Mouse (Mus musculus) heart, embryonic 15.5 days (tissue): ENCODE results near the gene Itih4. TPM values are rescaled to one million over a fixed set of nuclear protein-coding genes. Genes with fewer than 3 reads are reported as not detected.

Experiments
- ATAC-seq: fragments of 200-750 bp; cut with Nextera tagmentation; replicated peaks from 2 replicates; pipeline ENCODE4 v1.8.0; 2017; ENCODE audit warnings: low read depth, moderate TSS enrichment; ENCODE audit not compliant: insufficient number of reproducible peaks, insufficient read depth, low FRiP score
- H3K27ac ChIP-seq: fragments of 300-500 bp; sonication (generic); 2 replicates; pipeline ENCODE4 v1.5.1; 2015; ENCODE audit warnings: mild to moderate bottlenecking, inconsistent platforms
- H3K27me3 ChIP-seq: fragments of 300-500 bp; sonication (generic); 2 replicates; pipeline ENCODE4 v1.6.1; 2015; ENCODE audit warnings: inconsistent platforms
- H3K36me3 ChIP-seq: fragments of 300-500 bp; sonication (generic); 2 replicates; pipeline ENCODE4 v1.6.1; 2015; ENCODE audit warnings: mild to moderate bottlenecking, inconsistent platforms
- H3K4me1 ChIP-seq: fragments of 300-500 bp; sonication (generic); replicated peaks from 2 replicates; pipeline ENCODE4 v1.6.1; 2015; ENCODE audit warnings: inconsistent platforms
- H3K4me2 ChIP-seq: fragments of 300-500 bp; sonication (generic); 2 replicates; pipeline ENCODE4 v1.6.1; 2015; ENCODE audit warnings: inconsistent platforms, mild to moderate bottlenecking, moderate library complexity
- H3K4me3 ChIP-seq: fragments of 300-500 bp; sonication (generic); 2 replicates; pipeline ENCODE4 v1.5.1; 2015; ENCODE audit warnings: mild to moderate bottlenecking, inconsistent platforms
- H3K9ac ChIP-seq: fragments of 300-500 bp; sonication (generic); 2 replicates; pipeline ENCODE4 v1.6.1; 2015; ENCODE audit warnings: mild to moderate bottlenecking, inconsistent platforms
- H3K9me3 ChIP-seq: fragments of 300-500 bp; sonication (generic); replicated peaks from 2 replicates; pipeline ENCODE4 v1.6.1; 2016; ENCODE audit warnings: inconsistent platforms
- WGBS: fragments of 180-500 bp; shearing (Covaris S2); methylation state at CpG from one replicate; pipeline ENCODE4 v1.1.7; 2015; ENCODE audit warnings: mixed read lengths; 5-methylcytosine and 5-hydroxymethylcytosine counted together
- polyA plus RNA-seq: library from polyadenylated mRNA; unstranded; fragments of >200 nt; fragmentation: Nextera tagmentation; extraction: Ambion mirVana; gene quantifications from 2 replicates; pipeline ENCODE4 v1.2.1, GENCODE M21; 2015

The Itih4 gene
- polyA plus RNA-seq, 1 experiment from 2014 or later: 0.52 TPM

- no peaks in the 10 kb centered on the region for H3K9me3 ChIP-seq
- H3K9ac ChIP-seq: no peak overlapping the region
- WGBS: 29% methylated on average over 5 of the region's 5 CpGs
- peaks cover 23% of the 10 kb centered on the region for H3K4me1 ChIP-seq
- no peak overlapping the region for H3K4me3 ChIP-seq
- no peak for ATAC-seq
- 0 out of 2 replicates have a peak, but pooled peaks cover 3% of the 10 kb centered on the region for H3K36me3 ChIP-seq
- H3K27me3 ChIP-seq: no peaks in the 10 kb centered on the region
- no peak overlapping the region for H3K27ac ChIP-seq
- no peak overlapping the region for H3K4me2 ChIP-seq
Measured at GRCm38 (mm10) chr14:30867042-30867441, 19.2 kb upstream of the Itih4 start.

- Histone ChIP-seq H3K4me2 (no peak overlapping the region), H3K9ac (no peak overlapping the region), H3K27me3 (no peaks in the 10 kb centered on the region), H3K27ac (peak overlapping the region; percentile 80), H3K4me1 (peaks cover 26% of the 10 kb centered on the region), H3K9me3 (no peaks in the 10 kb centered on the region), H3K36me3 (0 out of 2 replicates have a peak, but pooled peaks cover 6% of the 10 kb centered on the region), H3K4me3 (no peak overlapping the region)
- 78% methylated on average over 10 of the region's 10 CpGs for WGBS
- ATAC-seq: no peak
Measured at GRCm38 (mm10) chr14:30868826-30869225, 17.4 kb upstream of the Itih4 start.

GRCm38 (mm10) chr14:30869391-30869801 is 16.9 kb upstream of the Itih4 start:
- H3K27me3 ChIP-seq: no peaks in the 10 kb centered on the region
- H3K9me3 ChIP-seq: no peaks in the 10 kb centered on the region
- WGBS: 74% methylated on average over 8 of the region's 8 CpGs
- peak overlapping the region; percentile 80 for H3K27ac ChIP-seq
- 0 out of 2 replicates have a peak, but pooled peaks cover 6% of the 10 kb centered on the region for H3K36me3 ChIP-seq
- ATAC-seq: no peak
- H3K4me3 ChIP-seq: no peak overlapping the region
- no peak overlapping the region for H3K4me2 ChIP-seq
- H3K9ac ChIP-seq: peak overlapping the region; percentile 24; the same call in 1 of the 2 replicates
- H3K4me1 ChIP-seq: peaks cover 31% of the 10 kb centered on the region

GRCm38 (mm10) chr14:30870206-30871147 is 15.8 kb upstream of the Itih4 start:
- H3K36me3 ChIP-seq: 0 out of 2 replicates have a peak, but pooled peaks cover 6% of the 10 kb centered on the region
- no peaks in the 10 kb centered on the region for H3K9me3 ChIP-seq
- 52% methylated on average over 25 of the region's 25 CpGs for WGBS
- H3K4me3 ChIP-seq: no peak overlapping the region
- no peaks in the 10 kb centered on the region for H3K27me3 ChIP-seq
- H3K9ac ChIP-seq: peak overlapping the region; percentile 24; the same call in 1 of the 2 replicates
- H3K27ac ChIP-seq: peak overlapping the region; percentile 80
- peaks cover 34% of the 10 kb centered on the region for H3K4me1 ChIP-seq
- H3K4me2 ChIP-seq: peak overlapping the region; percentile 9; the same call in 1 of the 2 replicates
- ATAC-seq: peak; percentile 42; the same call in 1 of the 2 replicates

- peaks cover 46% of the 10 kb centered on the region for H3K4me1 ChIP-seq
- H3K27ac ChIP-seq: no peak overlapping the region
- no peaks in the 10 kb centered on the region for H3K27me3 ChIP-seq
- ATAC-seq: no peak
- H3K9ac ChIP-seq: no peak overlapping the region
- no peak overlapping the region for H3K4me3 ChIP-seq
- H3K4me2 ChIP-seq: no peak overlapping the region
- H3K36me3 ChIP-seq: 0 out of 2 replicates have a peak, but pooled peaks cover 6% of the 10 kb centered on the region
- WGBS: 54% methylated on average over 18 of the region's 18 CpGs
- no peaks in the 10 kb centered on the region for H3K9me3 ChIP-seq
Measured at GRCm38 (mm10) chr14:30874095-30874700, 12.1 kb upstream of the Itih4 start.

GRCm38 (mm10) chr14:30875130-30875865 is 11.0 kb upstream of the Itih4 start:
- Histone ChIP-seq H3K27ac (no peak overlapping the region), H3K4me1 (peaks cover 45% of the 10 kb centered on the region), H3K9ac (no peak overlapping the region), H3K36me3 (0 out of 2 replicates have a peak, but pooled peaks cover 6% of the 10 kb centered on the region), H3K9me3 (no peaks in the 10 kb centered on the region), H3K4me3 (no peak overlapping the region), H3K27me3 (no peaks in the 10 kb centered on the region), H3K4me2 (no peak overlapping the region)
- 70% methylated on average over 12 of the region's 12 CpGs for WGBS
- ATAC-seq: no peak

- H3K9ac ChIP-seq: no peak overlapping the region
Measured at GRCm38 (mm10) chr14:30875955-30876354, 10.3 kb upstream of the Itih4 start.

GRCm38 (mm10) chr14:30876451-30876850 is 9.8 kb upstream of the Itih4 start:
- Histone ChIP-seq H3K4me1 (peaks cover 33% of the 10 kb centered on the region), H3K27ac (no peak overlapping the region), H3K9ac (no peak overlapping the region), H3K27me3 (no peaks in the 10 kb centered on the region), H3K9me3 (no peaks in the 10 kb centered on the region), H3K4me2 (no peak overlapping the region), H3K4me3 (no peak overlapping the region), H3K36me3 (0 out of 2 replicates have a peak, but pooled peaks cover 6% of the 10 kb centered on the region)
- WGBS: 81% methylated on average over 10 of the region's 10 CpGs
- no peak for ATAC-seq

More at GRCm38 (mm10) chr14:30875955-30876354, 10.3 kb upstream of the Itih4 start:
- no peaks in the 10 kb centered on the region for H3K9me3 ChIP-seq
- no peaks in the 10 kb centered on the region for H3K27me3 ChIP-seq
- 73% methylated on average over 9 of the region's 9 CpGs for WGBS
- no peak overlapping the region for H3K4me3 ChIP-seq
- H3K4me1 ChIP-seq: peaks cover 38% of the 10 kb centered on the region
- no peak overlapping the region for H3K27ac ChIP-seq
- H3K4me2 ChIP-seq: no peak overlapping the region
- 0 out of 2 replicates have a peak, but pooled peaks cover 6% of the 10 kb centered on the region for H3K36me3 ChIP-seq
- no peak for ATAC-seq

GRCm38 (mm10) chr14:30877827-30878226 is 8.4 kb upstream of the Itih4 start:
- no peak overlapping the region for H3K4me2 ChIP-seq
- no peaks in the 10 kb centered on the region for H3K9me3 ChIP-seq
- H3K4me3 ChIP-seq: no peak overlapping the region
- H3K36me3 ChIP-seq: 0 out of 2 replicates have a peak, but pooled peaks cover 6% of the 10 kb centered on the region
- peaks cover 32% of the 10 kb centered on the region for H3K4me1 ChIP-seq
- no peak overlapping the region for H3K9ac ChIP-seq
- H3K27ac ChIP-seq: no peak overlapping the region
- H3K27me3 ChIP-seq: no peaks in the 10 kb centered on the region
- ATAC-seq: no peak
- WGBS: 88% methylated on average over 3 of the region's 3 CpGs

- peak within 1 kb of the TSS; percentile 76 for H3K27ac ChIP-seq
- no peaks in the 10 kb centered on the region for H3K27me3 ChIP-seq
- H3K36me3 ChIP-seq: 0 out of 2 replicates have a peak, but pooled peaks cover 3% of the 10 kb centered on the region
- no peak within 1 kb of the TSS for H3K4me3 ChIP-seq
- H3K4me1 ChIP-seq: peaks cover 28% of the 10 kb centered on the region
- 36% methylated on average over 11 of the region's 11 CpGs for WGBS
- no peaks in the 10 kb centered on the region for H3K9me3 ChIP-seq
- no peak within 1 kb of the TSS for H3K9ac ChIP-seq
- peak; percentile 63 for ATAC-seq
- H3K4me2 ChIP-seq: no peak within 1 kb of the TSS
Measured at GRCm38 (mm10) chr14:30878958-30879571, 7.2 kb upstream of the Itih4 start, which contains the start of gene Mustn1. Mustn1 (plus strand) TSS chr14:30879200.
